Mouse (Mus musculus) cerebellum, adult 9-10 months (tissue): ENCODE measurements around the gene Them4.

Experiments
- DNase-seq: peaks from one replicate; pipeline ENCODE4 v3.0.0; 2022

Gene Them4

GRCm38 (mm10) chr3:94369709-94370108, 59.8 kb downstream of the Them4 start:
- DNase-seq, result no peak

DNA sequence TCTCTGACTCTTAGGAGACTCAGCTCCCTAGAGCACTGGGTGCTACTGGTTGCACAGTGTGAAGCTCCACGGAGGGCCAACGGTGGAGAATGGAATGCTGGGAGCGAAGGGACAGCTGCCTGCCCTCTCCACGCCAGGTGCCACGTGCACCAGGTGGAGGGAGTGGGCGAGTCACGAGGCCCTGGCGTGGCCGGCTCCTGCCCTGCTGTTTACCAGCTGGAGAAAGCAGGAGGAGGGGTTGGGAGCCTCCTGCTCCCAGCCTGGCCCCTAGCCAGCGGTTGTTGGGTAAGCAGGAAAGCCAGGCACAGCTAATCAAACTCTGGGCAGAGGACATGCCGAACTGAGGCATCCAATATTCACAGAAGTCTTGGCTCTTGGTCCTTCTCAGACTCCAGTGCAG, 61.7 kb downstream of the Them4 start:
- peak; percentile 79 for DNase-seq

- peak; percentile 51 for DNase-seq
Measured at GRCm38 (mm10) chr3:94372038-94372437, 62.1 kb downstream of the Them4 start.

DNA sequence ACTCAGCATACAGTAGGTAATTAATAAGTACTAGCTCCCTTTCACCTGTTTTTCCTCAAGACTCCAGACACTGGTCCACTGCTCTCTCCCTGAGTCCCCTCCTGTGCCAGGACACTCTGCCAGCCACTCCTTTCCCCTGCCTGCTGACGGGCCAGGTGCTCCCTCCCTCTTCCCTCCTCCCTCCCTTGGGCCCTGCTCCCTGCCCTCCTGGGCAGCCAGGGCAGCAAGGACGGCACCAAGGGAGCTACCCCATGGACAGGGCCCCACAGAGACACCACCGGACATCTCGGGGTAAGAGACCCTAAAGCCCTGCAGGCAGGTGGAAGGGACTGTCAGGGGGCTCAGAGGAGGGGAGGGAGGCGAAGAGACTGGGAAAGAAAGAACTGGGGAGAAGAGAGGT, 62.8 kb downstream of the Them4 start, which contains the start of gene Rorc:
Gene Rorc, plus strand, starts transcription at position 154 of the 400 bp plus-strand sequence.
- DNase-seq, result peak; percentile 76

DNA sequence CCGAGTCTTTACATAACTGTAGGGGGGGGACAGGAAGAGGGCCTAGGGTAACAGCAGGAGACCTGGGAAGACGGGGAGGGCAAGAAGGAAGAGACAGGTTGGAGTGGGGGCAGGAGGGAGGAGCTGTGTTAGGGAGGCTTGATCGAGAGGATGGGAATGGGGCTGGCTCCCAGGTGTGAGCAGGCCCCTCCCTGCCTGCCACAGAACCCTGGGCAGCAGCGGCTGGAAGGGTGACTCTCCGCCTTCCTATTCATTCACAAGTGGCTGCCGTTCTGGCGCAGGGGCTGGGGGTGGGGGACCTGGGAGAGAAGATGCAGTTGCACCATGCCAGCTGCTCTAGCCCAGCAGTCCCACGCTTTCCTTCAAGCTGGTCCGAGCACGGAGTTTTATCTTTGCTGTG, 63.2 kb downstream of the Them4 start:
- DNase-seq, result peak; percentile 57

GRCm38 (mm10) chr3:94373597-94374011, 63.7 kb downstream of the Them4 start:
- DNase-seq, result peak; percentile 78

DNA sequence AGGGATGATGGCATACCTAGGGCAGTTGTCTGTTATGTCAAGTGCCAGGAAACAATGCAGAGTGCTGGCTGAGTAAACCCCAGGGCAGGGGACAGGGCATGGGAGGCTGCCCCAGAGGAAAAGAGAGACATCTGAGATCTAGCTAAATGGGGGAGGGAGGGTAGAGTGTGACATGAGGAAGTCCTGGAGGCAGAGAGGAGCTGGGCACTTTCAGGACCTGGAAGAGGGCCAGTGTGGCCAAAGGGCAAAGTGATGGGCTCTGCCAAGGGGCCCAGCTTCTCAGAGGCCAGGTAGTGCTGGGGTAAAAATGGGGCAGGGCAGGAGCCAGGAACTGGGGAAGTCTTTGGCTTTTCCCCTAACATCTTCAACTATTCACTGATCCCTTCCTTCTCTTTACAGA, 64.7 kb downstream of the Them4 start:
- peak; percentile 36 for DNase-seq

DNA sequence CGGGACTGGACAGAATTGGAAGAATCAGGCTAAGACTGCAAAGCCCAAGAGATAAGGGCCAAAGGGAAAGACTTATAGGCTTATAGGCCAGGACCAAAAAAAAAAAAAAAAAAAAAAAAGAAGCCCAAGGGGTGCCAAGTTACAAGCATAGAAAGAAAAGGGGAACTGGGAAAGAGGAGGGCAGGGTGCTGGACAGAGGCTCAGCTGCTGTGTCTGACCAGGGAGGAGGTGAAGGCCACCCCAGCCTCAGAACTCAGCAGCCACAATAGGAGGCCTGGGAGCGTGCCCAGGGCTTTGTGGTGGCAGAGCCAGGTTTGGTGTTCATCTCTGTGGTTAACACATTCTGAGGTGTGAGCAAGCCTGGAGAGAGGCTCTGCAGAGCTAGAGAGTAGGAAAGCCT, 65.3 kb downstream of the Them4 start:
- DNase-seq, result no peak

DNA sequence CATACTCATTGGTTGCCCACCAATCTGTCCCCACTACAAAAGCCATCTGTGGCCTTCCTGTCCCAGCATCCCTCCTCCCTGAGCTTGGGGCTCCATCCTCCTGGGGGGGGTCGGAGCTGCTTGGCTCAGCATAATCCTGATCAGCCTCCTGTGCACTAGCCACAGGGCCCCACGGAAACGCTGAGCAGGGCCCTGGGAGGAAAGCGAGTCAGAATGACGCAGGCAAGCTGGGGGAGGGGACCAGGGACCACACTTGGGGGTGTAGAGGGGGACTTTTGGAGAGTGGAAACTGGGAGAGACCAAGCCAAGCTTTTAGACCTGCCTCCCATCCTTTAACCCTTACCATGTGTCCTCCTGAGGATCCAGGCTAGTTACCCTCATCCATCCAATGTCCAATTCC, 66.0 kb downstream of the Them4 start:
- DNase-seq, result no peak

GRCm38 (mm10) chr3:94377028-94377923, 67.4 kb downstream of the Them4 start:
- DNase-seq, result no peak

GRCm38 (mm10) chr3:94379831-94380510, 70.1 kb downstream of the Them4 start:
- no peak for DNase-seq
